Mouse (Mus musculus): ENCODE data around the gene Cpne9. TPM values are rescaled to one million over a fixed set of nuclear protein-coding genes. Genes with fewer than 3 reads are reported as not detected.

The Cpne9 gene
- polyA plus RNA-seq, 1 experiment from 2014 or later: 0.20 TPM

- Histone ChIP-seq H3K4me3 (ENCODE audit: low read depth, low read length) (no peak overlapping the region), H3K9me3 (ENCODE audit: control insufficient read depth, low read depth, low read length) (no peaks in the 10 kb centered on the region), H3K4me2 (replicated peaks; ENCODE audit: low read depth, low read length) (no peak overlapping the region), H3K27me3 (ENCODE audit: control insufficient read depth, insufficient read depth, low read length) (no peaks in the 10 kb centered on the region), H3K9ac (replicated peaks; ENCODE audit: low read depth, low read length) (no peak overlapping the region), H3K4me1 (ENCODE audit: control insufficient read depth, insufficient read depth, low read length) (no peaks in the 10 kb centered on the region), H3K36me3 (ENCODE audit: control insufficient read depth, insufficient read depth, low read length) (no peaks in the 10 kb centered on the region), H3K27ac (ENCODE audit: low read length) (no peak overlapping the region)
- 74% methylated on average over 2 of the region's 2 CpGs for WGBS
- no peak for ATAC-seq (ENCODE audit: insufficient number of reproducible peaks, insufficient read depth, low FRiP score, low read depth)
These were observed 13.9 kb downstream of the Cpne9 start for GRCm38 (mm10) chr6:113296046-113296445.

GRCm38 (mm10) chr6:113296639-113297038, 14.5 kb downstream of the Cpne9 start:
- H3K4me2 ChIP-seq (replicated peaks; ENCODE audit: low read depth, low read length): no peak overlapping the region
- no peak overlapping the region for H3K9ac ChIP-seq (replicated peaks; ENCODE audit: low read depth, low read length)
- H3K9me3 ChIP-seq (ENCODE audit: control insufficient read depth, low read depth, low read length): no peaks in the 10 kb centered on the region
- no peaks in the 10 kb centered on the region for H3K27me3 ChIP-seq (ENCODE audit: control insufficient read depth, insufficient read depth, low read length)
- ATAC-seq (ENCODE audit: insufficient number of reproducible peaks, insufficient read depth, low FRiP score, low read depth): no peak
- no peak overlapping the region for H3K4me3 ChIP-seq (ENCODE audit: low read depth, low read length)
- no peak overlapping the region for H3K27ac ChIP-seq (ENCODE audit: low read length)
- WGBS: 64% methylated on average over 4 of the region's 4 CpGs
- no peaks in the 10 kb centered on the region for H3K36me3 ChIP-seq (ENCODE audit: control insufficient read depth, insufficient read depth, low read length)
- H3K4me1 ChIP-seq (ENCODE audit: control insufficient read depth, insufficient read depth, low read length): no peaks in the 10 kb centered on the region

- Histone ChIP-seq H3K27me3 (ENCODE audit: control insufficient read depth, insufficient read depth, low read length) (no peaks in the 10 kb centered on the region), H3K9me3 (ENCODE audit: control insufficient read depth, low read depth, low read length) (no peaks in the 10 kb centered on the region), H3K9ac (replicated peaks; ENCODE audit: low read depth, low read length) (no peak overlapping the region), H3K4me3 (ENCODE audit: low read depth, low read length) (no peak overlapping the region), H3K4me2 (replicated peaks; ENCODE audit: low read depth, low read length) (no peak overlapping the region), H3K36me3 (ENCODE audit: control insufficient read depth, insufficient read depth, low read length) (no peaks in the 10 kb centered on the region), H3K27ac (ENCODE audit: low read length) (no peak overlapping the region), H3K4me1 (ENCODE audit: control insufficient read depth, insufficient read depth, low read length) (no peaks in the 10 kb centered on the region)
- no peak for ATAC-seq (ENCODE audit: insufficient number of reproducible peaks, insufficient read depth, low FRiP score, low read depth)
- WGBS: 83% methylated on average over 5 of the region's 5 CpGs
These were observed 19.2 kb downstream of the Cpne9 start for GRCm38 (mm10) chr6:113301350-113301749.

- ATAC-seq (ENCODE audit: insufficient number of reproducible peaks, insufficient read depth, low FRiP score, low read depth): no peak
- Histone ChIP-seq H3K4me3 (ENCODE audit: low read depth, low read length) (no peak overlapping the region), H3K9me3 (ENCODE audit: control insufficient read depth, low read depth, low read length) (no peaks in the 10 kb centered on the region), H3K27ac (ENCODE audit: low read length) (no peak overlapping the region), H3K4me2 (replicated peaks; ENCODE audit: low read depth, low read length) (no peak overlapping the region), H3K27me3 (ENCODE audit: control insufficient read depth, insufficient read depth, low read length) (no peaks in the 10 kb centered on the region), H3K36me3 (ENCODE audit: control insufficient read depth, insufficient read depth, low read length) (no peaks in the 10 kb centered on the region), H3K9ac (replicated peaks; ENCODE audit: low read depth, low read length) (no peak overlapping the region), H3K4me1 (ENCODE audit: control insufficient read depth, insufficient read depth, low read length) (no peaks in the 10 kb centered on the region)
- WGBS: 14% methylated on average over 3 of the region's 3 CpGs
These were observed 20.2 kb downstream of the Cpne9 start for GRCm38 (mm10) chr6:113302258-113302657.

- peak; percentile 98 for ATAC-seq (ENCODE audit: insufficient number of reproducible peaks, insufficient read depth, low FRiP score, low read depth)
- peak overlapping the region; percentile 97 for H3K27ac ChIP-seq (ENCODE audit: low read length)
- no peaks in the 10 kb centered on the region for H3K27me3 ChIP-seq (ENCODE audit: control insufficient read depth, insufficient read depth, low read length)
- peak overlapping the region; percentile 97 for H3K9ac ChIP-seq (replicated peaks; ENCODE audit: low read depth, low read length)
- peaks cover 16% of the 10 kb centered on the region for H3K36me3 ChIP-seq (ENCODE audit: control insufficient read depth, insufficient read depth, low read length)
- H3K9me3 ChIP-seq (ENCODE audit: control insufficient read depth, low read depth, low read length): no peaks in the 10 kb centered on the region
- under 1% methylated on average over 49 of the region's 50 CpGs for WGBS
- peaks cover 6% of the 10 kb centered on the region for H3K4me1 ChIP-seq (ENCODE audit: control insufficient read depth, insufficient read depth, low read length)
- H3K4me3 ChIP-seq (ENCODE audit: low read depth, low read length): peak overlapping the region; percentile 99
- peak overlapping the region; percentile 96 for H3K4me2 ChIP-seq (replicated peaks; ENCODE audit: low read depth, low read length)
These were observed 24.3 kb downstream of the Cpne9 start for GRCm38 (mm10) chr6:113306322-113306985.

GRCm38 (mm10) chr6:113306986-113307349, 24.9 kb downstream of the Cpne9 start, which contains the start of gene Brpf1:
TSS of gene Brpf1 (plus strand) at chr6:113307137.
- Histone ChIP-seq H3K4me2 (replicated peaks; ENCODE audit: low read depth, low read length) (peak within 1 kb of the TSS; percentile 96), H3K9ac (replicated peaks; ENCODE audit: low read depth, low read length) (peak within 1 kb of the TSS; percentile 97), H3K36me3 (ENCODE audit: control insufficient read depth, insufficient read depth, low read length) (peaks cover 17% of the 10 kb centered on the region), H3K4me3 (ENCODE audit: low read depth, low read length) (peak within 1 kb of the TSS; percentile 99), H3K9me3 (ENCODE audit: control insufficient read depth, low read depth, low read length) (no peaks in the 10 kb centered on the region), H3K4me1 (ENCODE audit: control insufficient read depth, insufficient read depth, low read length) (peaks cover 6% of the 10 kb centered on the region), H3K27ac (ENCODE audit: low read length) (peak within 1 kb of the TSS; percentile 97), H3K27me3 (ENCODE audit: control insufficient read depth, insufficient read depth, low read length) (no peaks in the 10 kb centered on the region)
- ATAC-seq (ENCODE audit: insufficient number of reproducible peaks, insufficient read depth, low FRiP score, low read depth): peak; percentile 36; the same call in 1 of the 2 replicates
- 0% methylated on average over 32 of the region's 32 CpGs for WGBS

GRCm38 (mm10) chr6:113307481-113308121, 25.5 kb downstream of the Cpne9 start:
- peaks cover 19% of the 10 kb centered on the region for H3K36me3 ChIP-seq (ENCODE audit: control insufficient read depth, insufficient read depth, low read length)
- ATAC-seq (ENCODE audit: insufficient number of reproducible peaks, insufficient read depth, low FRiP score, low read depth): no peak
- no peaks in the 10 kb centered on the region for H3K27me3 ChIP-seq (ENCODE audit: control insufficient read depth, insufficient read depth, low read length)
- H3K9ac ChIP-seq (replicated peaks; ENCODE audit: low read depth, low read length): peak overlapping the region; percentile 97
- H3K4me2 ChIP-seq (replicated peaks; ENCODE audit: low read depth, low read length): peak overlapping the region; percentile 96
- peak overlapping the region; percentile 99 for H3K4me3 ChIP-seq (ENCODE audit: low read depth, low read length)
- H3K4me1 ChIP-seq (ENCODE audit: control insufficient read depth, insufficient read depth, low read length): peaks cover 6% of the 10 kb centered on the region
- under 1% methylated on average over 34 of the region's 34 CpGs for WGBS
- H3K27ac ChIP-seq (ENCODE audit: low read length): peak overlapping the region; percentile 97
- H3K9me3 ChIP-seq (ENCODE audit: control insufficient read depth, low read depth, low read length): no peaks in the 10 kb centered on the region

- H3K27me3 ChIP-seq (ENCODE audit: control insufficient read depth, insufficient read depth, low read length): no peaks in the 10 kb centered on the region
- H3K27ac ChIP-seq (ENCODE audit: low read length): no peak overlapping the region
- H3K36me3 ChIP-seq (ENCODE audit: control insufficient read depth, insufficient read depth, low read length): peaks cover 23% of the 10 kb centered on the region
- H3K9me3 ChIP-seq (ENCODE audit: control insufficient read depth, low read depth, low read length): no peaks in the 10 kb centered on the region
- WGBS: 39% methylated on average over 5 of the region's 5 CpGs
- H3K4me1 ChIP-seq (ENCODE audit: control insufficient read depth, insufficient read depth, low read length): peaks cover 6% of the 10 kb centered on the region
- H3K4me3 ChIP-seq (ENCODE audit: low read depth, low read length): peak overlapping the region; percentile 99
- no peak for ATAC-seq (ENCODE audit: insufficient number of reproducible peaks, insufficient read depth, low FRiP score, low read depth)
- peak overlapping the region; percentile 96 for H3K4me2 ChIP-seq (replicated peaks; ENCODE audit: low read depth, low read length)
- H3K9ac ChIP-seq (replicated peaks; ENCODE audit: low read depth, low read length): peak overlapping the region; percentile 97
These were observed 26.0 kb downstream of the Cpne9 start for GRCm38 (mm10) chr6:113308141-113308540.
